Mouse (Mus musculus) regulatory T cell (primary cell): ENCODE data around the gene Tnni2.

Experiments used
- in situ Hi-C: fragments of 300-600 bp; cut with MboI, MseI; formaldehyde crosslinking; loops from one replicate; pipeline ENCODE4 v1.15.1; 2025; ENCODE audit warnings: high pct_unique_total_duplicates

The Tnni2 gene

DNA sequence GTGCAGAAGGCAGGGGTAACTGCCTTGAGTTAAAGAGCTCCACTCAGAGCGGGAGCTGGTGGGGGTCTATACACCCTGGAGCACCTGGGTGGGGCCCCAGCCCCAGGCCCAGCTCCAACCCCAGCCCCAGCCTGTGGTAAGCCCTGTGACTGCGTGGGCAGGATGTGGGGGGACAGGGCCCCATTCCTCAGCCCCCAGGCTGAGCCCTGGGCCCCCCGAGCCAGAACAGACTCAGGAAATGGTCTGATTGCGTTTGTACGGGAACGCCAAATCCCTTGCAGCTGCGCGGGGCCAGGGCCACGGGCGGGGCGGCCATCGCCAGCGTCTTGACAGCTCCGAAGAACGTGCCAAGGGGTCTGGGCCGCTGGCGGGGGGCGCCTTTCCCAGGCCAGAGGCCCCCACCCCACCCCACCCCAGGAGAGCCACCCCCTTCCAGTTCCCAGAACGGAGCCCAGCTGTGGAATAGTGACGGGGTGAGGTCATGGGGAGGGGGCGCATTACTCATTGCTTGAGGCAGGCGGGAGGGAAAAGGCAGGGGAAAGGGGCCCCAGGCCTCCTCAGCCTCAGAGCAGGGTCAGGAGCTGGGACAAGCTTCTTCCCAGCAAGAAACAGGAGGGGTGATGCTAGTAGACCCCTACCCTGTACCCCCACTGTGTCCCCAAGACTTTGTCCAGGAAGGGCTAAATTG, 40.1 kb downstream of the Tnni2 start:
- in situ Hi-C loops, result no loop called here

DNA sequence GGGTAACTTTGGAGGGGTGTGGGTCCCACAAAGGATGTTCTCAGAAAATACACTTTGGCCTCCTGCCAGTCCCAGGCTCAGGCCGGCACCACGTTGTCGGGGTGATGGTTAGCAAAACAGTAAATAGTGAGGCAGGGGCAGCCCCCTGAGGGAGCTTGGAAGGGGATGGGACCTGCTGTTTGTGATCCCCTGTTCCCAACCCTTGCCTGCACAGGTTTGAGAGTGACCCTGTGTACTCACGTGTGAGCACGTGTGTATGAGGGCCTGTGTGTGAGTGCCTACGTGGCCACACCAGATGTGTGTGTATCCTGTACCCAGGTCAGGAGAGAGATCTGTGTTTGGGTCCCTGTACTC, 40.6 kb downstream of the Tnni2 start:
- in situ Hi-C loops, result no loop called here

DNA sequence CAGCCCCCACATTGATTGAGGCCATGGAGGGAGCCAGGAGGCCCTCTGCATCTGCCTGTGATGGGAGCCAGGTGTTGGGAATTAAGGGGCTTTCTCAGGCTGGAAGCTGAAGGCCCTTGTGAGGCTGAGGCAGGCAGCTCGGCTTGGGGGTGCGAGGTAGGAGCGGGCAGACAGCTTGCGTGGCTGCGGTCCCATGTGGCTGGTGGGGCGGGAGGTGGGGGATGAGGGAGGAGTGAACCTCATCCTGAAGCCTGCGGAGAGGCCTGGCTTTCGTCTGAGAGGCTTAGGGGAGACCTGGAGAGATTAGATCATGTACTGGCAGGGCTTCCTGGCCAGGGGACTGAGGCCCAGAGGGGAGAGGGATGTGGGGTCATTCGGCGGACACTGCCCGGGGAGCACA, 41.5 kb downstream of the Tnni2 start:
- in situ Hi-C loops, result no loop called here

DNA sequence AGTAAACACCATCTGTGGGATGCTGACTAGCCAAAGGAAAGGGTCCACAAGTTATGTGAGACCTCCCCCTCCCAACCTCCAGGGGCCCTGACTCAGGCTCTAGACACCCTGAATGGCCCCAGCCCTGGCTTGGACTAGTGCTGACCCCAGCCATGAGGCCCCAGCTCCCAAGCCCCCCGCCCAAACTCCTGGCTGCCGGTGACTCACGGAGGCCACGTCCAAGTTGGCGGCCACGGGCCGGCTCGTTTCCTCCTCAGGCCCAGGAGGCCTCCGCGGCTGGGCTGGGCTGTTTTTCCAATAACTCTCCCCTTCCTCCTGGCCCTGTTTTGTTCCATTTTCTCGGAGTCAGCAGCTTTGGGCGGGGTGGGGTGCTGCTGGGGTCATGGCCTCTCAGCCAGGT, 43.2 kb downstream of the Tnni2 start:
- in situ Hi-C loops, result no loop called here

DNA sequence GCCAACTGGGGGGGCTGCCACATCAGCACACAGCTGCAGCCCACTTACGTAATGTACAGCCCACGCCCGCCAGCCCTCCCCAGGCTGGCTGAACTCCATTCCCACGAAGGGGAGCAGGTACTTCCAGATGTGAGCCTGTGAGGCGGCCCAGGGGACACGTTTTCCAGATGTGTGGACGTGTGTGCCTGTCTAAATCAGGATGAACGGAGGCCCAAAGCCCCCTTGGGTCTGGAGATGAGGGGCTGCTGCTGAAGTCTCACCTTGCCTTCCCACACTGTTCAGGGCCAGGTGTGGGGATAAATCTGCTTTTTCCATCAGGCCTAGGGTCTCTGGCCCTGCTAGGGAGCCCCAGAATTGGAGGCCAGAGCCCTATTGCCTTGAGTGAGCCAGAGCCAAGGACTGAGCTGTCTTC, 45.1 kb downstream of the Tnni2 start:
- in situ Hi-C loops, result no loop called here

DNA sequence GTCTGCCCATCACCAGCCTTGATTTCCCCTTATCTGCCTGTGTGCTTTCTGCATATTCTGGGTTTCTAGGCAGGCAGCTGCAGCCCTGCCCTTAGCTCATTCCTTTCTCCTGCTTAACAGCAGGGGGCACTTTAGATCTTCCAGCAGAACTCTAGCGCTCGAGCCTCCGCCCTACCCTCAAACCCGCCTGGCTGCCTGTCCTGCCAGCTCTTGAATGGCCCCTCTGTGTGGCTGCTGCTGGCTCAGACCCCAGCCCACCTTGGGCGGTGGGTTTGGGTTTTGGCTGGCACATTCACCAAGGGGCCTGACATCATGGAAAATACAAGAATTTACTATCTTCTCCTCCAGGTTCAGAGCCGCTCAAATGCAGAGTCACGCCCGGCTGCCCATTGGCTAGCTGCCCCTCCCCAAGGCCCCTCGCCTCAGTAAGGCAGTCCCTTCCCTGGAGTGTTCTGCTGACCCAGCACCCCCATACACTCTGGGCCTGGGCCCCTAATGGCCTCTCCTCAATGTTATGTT, 45.8 kb downstream of the Tnni2 start:
- in situ Hi-C loops, result no loop called here

DNA sequence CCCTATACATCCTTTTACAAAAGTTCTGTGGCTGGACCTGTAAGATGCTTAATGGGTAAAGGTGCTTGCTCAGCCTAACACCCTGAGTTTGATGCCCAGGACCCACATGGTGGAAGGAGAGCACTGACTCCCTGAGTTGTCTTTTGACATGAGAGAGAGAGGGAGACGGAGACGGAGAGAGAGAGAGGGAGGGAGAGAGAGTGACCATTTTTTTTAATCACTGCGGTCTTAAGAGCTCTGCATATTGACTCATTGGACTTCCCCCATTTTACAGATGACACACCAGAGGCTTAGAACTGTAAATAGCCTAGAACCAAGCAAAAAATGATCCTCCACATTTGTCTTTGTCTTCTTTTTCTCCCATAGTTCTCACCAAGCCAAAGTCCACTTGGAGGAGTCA, 46.4 kb downstream of the Tnni2 start:
- in situ Hi-C loops, result no loop called here

DNA sequence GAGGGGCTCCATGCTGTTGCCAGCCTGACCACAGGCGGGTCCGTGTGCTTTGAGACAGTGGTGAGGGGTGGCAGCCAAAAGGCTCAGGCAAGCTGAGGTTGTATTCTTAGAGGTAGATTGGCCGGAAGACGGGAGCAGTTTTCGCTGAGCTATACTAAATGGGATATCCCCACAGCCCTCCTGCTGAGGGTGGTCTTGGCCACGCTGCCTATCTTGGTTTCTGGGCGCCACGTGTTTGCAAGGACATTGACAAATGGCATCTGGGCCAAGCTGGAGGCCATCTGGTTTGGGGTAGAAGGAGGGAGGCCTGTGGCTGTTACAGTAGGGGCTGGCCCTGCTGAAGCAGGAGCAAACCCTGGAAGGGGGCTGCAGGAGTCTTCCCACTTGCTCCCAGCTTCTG, 51.9 kb downstream of the Tnni2 start:
- in situ Hi-C loops, result no loop called here
